Mouse (Mus musculus) embryonic facial prominence, embryonic 13.5 days (tissue): ENCODE results near the gene Rnf141. TPM values are rescaled to one million over a fixed set of nuclear protein-coding genes. Genes with fewer than 3 reads are reported as not detected.

ENCODE experiments used
- ATAC-seq: fragments of 200-750 bp; cut with Nextera tagmentation; 2 replicates; pipeline ENCODE4 v1.8.0; 2017; ENCODE audit warnings: low read depth; ENCODE audit not compliant: insufficient number of reproducible peaks, insufficient read depth, low FRiP score, low TSS enrichment
- H3K27ac ChIP-seq: fragments of 300-500 bp; sonication (generic); 2 replicates; pipeline ENCODE4 v1.5.1; 2015; ENCODE audit warnings: moderate library complexity, mild to moderate bottlenecking, inconsistent platforms
- H3K27me3 ChIP-seq: fragments of 300-500 bp; sonication (generic); 2 replicates; pipeline ENCODE4 v1.6.1; 2015; ENCODE audit warnings: mild to moderate bottlenecking, inconsistent platforms
- H3K36me3 ChIP-seq: fragments of 300-500 bp; sonication (generic); 2 replicates; pipeline ENCODE4 v1.6.1; 2015; ENCODE audit warnings: mild to moderate bottlenecking, inconsistent platforms
- H3K4me1 ChIP-seq: fragments of 300-500 bp; sonication (generic); 2 replicates; pipeline ENCODE4 v1.6.1; 2015; ENCODE audit warnings: inconsistent platforms
- H3K4me2 ChIP-seq: fragments of 300-500 bp; sonication (generic); 2 replicates; pipeline ENCODE4 v1.6.1; 2015; ENCODE audit warnings: moderate library complexity, mild to moderate bottlenecking, inconsistent platforms
- H3K4me3 ChIP-seq: fragments of 300-500 bp; sonication (generic); 2 replicates; pipeline ENCODE4 v1.5.1; 2015; ENCODE audit warnings: mild to moderate bottlenecking, inconsistent platforms
- H3K9ac ChIP-seq: fragments of 300-500 bp; sonication (generic); 2 replicates; pipeline ENCODE4 v1.6.1; 2015; ENCODE audit warnings: mild to moderate bottlenecking, inconsistent platforms
- H3K9me3 ChIP-seq: fragments of 300-500 bp; sonication (generic); 2 replicates; pipeline ENCODE4 v1.6.1; 2016; ENCODE audit warnings: inconsistent platforms
- WGBS: fragments of 180-500 bp; shearing (Covaris S2); methylation state at CpG from one replicate; pipeline ENCODE4 v1.1.7; 2015; ENCODE audit warnings: mixed read lengths; 5-methylcytosine and 5-hydroxymethylcytosine counted together
- polyA plus RNA-seq: library from polyadenylated mRNA; unstranded; fragments of >200 nt; fragmentation: Nextera tagmentation; extraction: Ambion mirVana; gene quantifications from 2 replicates; pipeline ENCODE4 v1.2.1, GENCODE M21; 2015

The Rnf141 gene
- polyA plus RNA-seq, 1 experiment from 2014 or later: 16.9 TPM

DNA sequence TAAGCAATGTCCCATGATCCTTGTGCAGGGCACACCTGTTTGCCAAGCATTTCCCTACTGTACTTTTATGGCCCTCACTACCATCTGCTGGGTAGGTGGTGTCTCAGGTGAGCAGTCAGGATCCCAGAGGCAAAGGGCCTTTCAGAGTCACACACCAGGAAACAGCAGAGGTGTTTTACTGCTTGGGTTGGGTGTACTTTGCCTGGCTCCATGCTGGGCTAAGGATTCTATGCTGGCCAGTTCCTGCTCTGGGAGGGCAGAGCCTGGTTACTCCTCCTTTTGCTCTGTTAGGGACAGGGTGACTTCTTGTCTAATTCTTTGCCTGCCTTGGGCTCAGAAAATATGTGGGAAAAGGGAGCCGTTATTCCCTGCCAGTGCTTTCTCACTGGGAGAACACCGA, 51.4 kb downstream of the Rnf141 start:
- H3K4me2 ChIP-seq: no peak overlapping the region
- H3K4me1 ChIP-seq: peaks cover 9% of the 10 kb centered on the region; the same call in 1 of the 2 replicates
- no peak for ATAC-seq
- H3K9ac ChIP-seq: no peak overlapping the region
- no peak overlapping the region for H3K4me3 ChIP-seq
- H3K27ac ChIP-seq: no peak overlapping the region; the same call in 1 of the 2 replicates
- H3K27me3 ChIP-seq: no peaks in the 10 kb centered on the region
- no peaks in the 10 kb centered on the region for H3K36me3 ChIP-seq
- 74% methylated on average over 2 of the region's 2 CpGs for WGBS
- H3K9me3 ChIP-seq: no peaks in the 10 kb centered on the region

DNA sequence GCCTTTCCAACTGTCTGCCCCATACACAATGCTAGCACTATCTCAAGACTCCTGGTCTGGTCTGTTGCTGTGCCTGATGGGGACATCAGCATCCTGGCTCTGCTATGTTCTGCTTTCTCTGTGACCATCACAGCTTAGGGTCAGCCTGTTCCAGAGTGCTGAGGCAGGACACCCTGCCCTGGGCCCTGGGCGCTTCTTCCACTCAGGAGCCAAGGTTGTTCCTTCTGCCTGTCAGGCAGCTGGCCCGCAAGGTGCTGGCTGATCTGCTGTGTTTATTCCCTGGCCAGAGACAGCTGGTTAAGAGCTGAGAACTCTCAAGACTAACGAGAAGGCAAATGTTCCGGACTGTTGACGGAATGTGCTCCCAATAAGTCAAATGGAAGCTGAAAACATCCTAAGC, 52.1 kb downstream of the Rnf141 start:
- Histone ChIP-seq H3K4me1 (peaks cover 10% of the 10 kb centered on the region; the same call in 1 of the 2 replicates), H3K27me3 (no peaks in the 10 kb centered on the region), H3K4me2 (no peak overlapping the region), H3K27ac (no peak overlapping the region), H3K36me3 (no peaks in the 10 kb centered on the region), H3K9me3 (no peaks in the 10 kb centered on the region), H3K9ac (no peak overlapping the region), H3K4me3 (no peak overlapping the region)
- no peak for ATAC-seq
- 84% methylated on average over 5 of the region's 5 CpGs for WGBS

DNA sequence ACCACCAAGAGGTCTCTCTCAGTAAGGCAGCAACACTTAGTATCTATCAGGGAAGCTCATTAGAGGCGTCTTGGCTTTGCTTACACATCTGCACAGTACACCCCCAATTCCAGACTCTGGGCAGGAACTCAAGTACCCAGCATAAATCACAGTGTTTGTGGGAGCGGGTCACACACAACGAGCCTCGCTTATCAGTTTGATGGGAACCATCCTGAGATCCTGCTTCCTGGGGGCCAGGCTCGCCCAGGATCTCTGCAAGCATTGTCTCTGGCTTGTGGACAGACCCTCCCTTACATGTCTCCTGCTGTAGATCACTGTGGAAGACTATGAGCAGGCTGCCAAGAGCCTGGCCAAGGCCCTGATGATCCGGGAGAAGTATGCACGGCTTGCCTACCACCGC, 53.4 kb downstream of the Rnf141 start:
- WGBS: 90% methylated on average over 8 of the region's 8 CpGs
- H3K27ac ChIP-seq: no peak overlapping the region

DNA sequence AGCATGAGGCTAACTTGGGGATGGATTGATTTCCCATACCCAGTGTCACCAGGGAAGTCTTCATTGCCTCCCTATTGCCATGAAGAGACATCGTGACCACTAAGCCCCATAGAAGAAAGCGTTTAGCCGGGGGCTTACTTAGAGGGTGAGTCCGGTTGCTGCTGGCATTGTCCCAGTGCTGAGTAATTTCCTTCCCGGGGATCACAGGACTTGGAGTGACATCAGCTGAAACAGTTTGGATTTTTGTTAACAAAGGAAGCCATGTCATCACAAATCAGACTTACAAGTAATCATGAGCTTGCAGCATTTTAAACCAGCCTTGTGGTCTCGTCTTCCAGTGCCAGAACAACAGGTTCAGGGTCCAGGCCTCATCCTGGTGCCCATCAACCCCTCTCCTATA, 56.9 kb downstream of the Rnf141 start:
- Histone ChIP-seq H3K4me1 (peaks cover 12% of the 10 kb centered on the region), H3K4me2 (no peak overlapping the region), H3K27ac (no peak overlapping the region), H3K9ac (no peak overlapping the region), H3K4me3 (no peak overlapping the region), H3K27me3 (no peaks in the 10 kb centered on the region), H3K36me3 (no peaks in the 10 kb centered on the region), H3K9me3 (no peaks in the 10 kb centered on the region)
- 68% methylated on average over 6 of the region's 6 CpGs for WGBS
- no peak for ATAC-seq

More for the DNA sequence above, 53.4 kb downstream of the Rnf141 start:
- Histone ChIP-seq H3K27me3 (no peaks in the 10 kb centered on the region), H3K36me3 (no peaks in the 10 kb centered on the region), H3K9ac (no peak overlapping the region), H3K9me3 (no peaks in the 10 kb centered on the region), H3K4me3 (no peak overlapping the region), H3K4me1 (peaks cover 4% of the 10 kb centered on the region), H3K4me2 (no peak overlapping the region)
- no peak for ATAC-seq

DNA sequence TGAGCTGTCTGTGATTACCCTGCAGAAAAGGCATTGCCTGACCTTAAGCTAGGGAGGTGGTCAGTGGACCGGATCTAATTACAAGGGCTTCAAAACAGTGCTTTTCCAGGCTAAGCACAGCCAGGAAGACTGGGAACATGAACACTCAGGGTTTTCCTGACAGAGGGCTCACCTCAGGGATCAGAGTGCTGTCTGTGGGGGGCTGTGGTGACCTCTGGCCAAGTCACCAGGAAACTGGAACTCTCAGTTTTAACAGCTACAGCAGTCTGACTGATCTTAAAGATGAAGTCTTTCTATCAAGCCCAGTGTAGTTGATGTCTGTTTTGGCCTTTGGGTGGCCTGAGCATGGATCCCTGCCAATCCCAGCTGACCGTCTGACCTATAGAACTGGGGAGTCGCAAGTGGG, 58.5 kb downstream of the Rnf141 start:
- Histone ChIP-seq H3K27me3 (no peaks in the 10 kb centered on the region), H3K9ac (no peak overlapping the region), H3K4me2 (no peak overlapping the region), H3K4me1 (peaks cover 28% of the 10 kb centered on the region), H3K4me3 (no peak overlapping the region), H3K9me3 (no peaks in the 10 kb centered on the region), H3K27ac (no peak overlapping the region), H3K36me3 (no peaks in the 10 kb centered on the region)
- 64% methylated on average over 3 of the region's 3 CpGs for WGBS
- no peak for ATAC-seq

DNA sequence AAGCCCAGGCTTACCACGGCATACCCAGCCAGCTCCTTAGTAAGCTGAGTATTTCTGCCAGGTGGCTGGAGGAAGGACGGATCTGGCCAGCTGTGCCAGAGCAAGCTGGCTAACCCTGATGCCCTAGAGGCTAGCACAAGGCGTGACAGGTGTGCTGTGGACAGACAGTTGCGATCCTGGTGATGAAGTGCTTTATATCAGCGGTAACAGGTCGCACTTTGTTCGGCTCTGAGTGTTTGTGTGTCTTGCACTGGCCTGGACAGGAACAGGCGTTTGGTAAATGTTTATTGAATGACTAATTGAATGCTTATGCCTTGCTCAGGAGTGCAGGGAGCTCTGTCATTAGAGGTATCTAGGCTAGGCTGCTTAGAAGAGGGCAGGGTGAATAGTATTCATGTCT, 59.3 kb downstream of the Rnf141 start:
- WGBS: 56% methylated on average over 8 of the region's 8 CpGs
- no peak overlapping the region for H3K9ac ChIP-seq
- H3K27ac ChIP-seq: no peak overlapping the region
- no peaks in the 10 kb centered on the region for H3K27me3 ChIP-seq
- ATAC-seq: no peak
- H3K4me1 ChIP-seq: peaks cover 35% of the 10 kb centered on the region
- no peaks in the 10 kb centered on the region for H3K9me3 ChIP-seq
- H3K36me3 ChIP-seq: no peaks in the 10 kb centered on the region
- no peak overlapping the region for H3K4me3 ChIP-seq
- H3K4me2 ChIP-seq: no peak overlapping the region

DNA sequence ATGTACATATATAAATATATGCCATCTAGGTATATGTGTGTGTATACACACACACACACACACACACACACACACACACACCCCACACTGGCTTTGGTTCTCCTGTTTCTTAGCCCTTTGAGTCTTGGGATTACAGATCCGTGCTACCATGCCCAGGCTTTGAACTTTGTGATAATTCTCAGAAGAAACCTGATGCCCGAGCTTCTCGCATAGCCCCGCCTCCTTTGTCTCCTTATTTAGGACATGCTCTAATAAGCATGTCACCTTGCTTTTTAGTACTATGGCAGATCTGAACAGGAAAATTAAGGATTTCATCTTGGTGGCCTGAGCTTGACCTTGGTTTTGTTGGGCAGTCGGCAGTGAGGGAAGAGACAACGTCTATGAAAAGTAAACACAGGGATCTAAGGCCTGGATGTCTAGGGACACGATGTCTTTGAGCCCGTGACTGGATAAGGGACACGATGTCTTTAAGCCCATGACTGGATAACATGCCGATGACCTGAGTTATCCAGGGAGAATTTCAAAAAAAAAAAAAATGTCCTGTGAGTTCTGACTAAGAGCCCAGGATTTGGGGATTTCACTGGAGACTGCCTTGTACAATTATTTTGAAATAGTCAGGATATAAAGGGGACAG, 61.3 kb downstream of the Rnf141 start:
- no peak for ATAC-seq

DNA sequence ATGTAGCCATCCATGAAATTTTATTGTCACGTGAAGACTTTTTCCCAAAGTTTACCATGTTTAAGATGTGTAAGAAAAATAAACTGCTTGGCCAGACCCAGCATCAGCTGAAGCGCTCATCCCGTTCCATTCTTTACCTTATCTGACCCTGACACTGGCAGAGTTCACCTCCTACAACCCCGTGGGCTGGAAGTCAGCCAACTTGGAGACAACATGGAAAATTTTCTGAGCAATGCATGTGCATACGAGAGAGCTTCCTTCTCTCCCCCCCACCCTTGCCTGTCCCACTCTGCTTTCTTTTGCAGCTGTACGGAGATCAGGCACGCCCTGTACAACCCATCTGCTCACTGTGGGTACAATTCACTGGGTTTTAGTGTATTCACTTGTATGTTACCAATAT, 62.1 kb downstream of the Rnf141 start:
- Histone ChIP-seq H3K4me3 (no peak overlapping the region), H3K9me3 (no peaks in the 10 kb centered on the region), H3K4me1 (peaks cover 39% of the 10 kb centered on the region), H3K27me3 (no peaks in the 10 kb centered on the region), H3K27ac (peak overlapping the region; percentile 82), H3K4me2 (no peak overlapping the region; the same call in 1 of the 2 replicates), H3K36me3 (no peaks in the 10 kb centered on the region), H3K9ac (no peak overlapping the region)
- WGBS: 44% methylated on average over 7 of the region's 7 CpGs
- no peak for ATAC-seq

More for the DNA sequence above, 61.3 kb downstream of the Rnf141 start:
- Histone ChIP-seq H3K9me3 (no peaks in the 10 kb centered on the region), H3K4me1 (peaks cover 35% of the 10 kb centered on the region), H3K36me3 (no peaks in the 10 kb centered on the region), H3K4me2 (no peak overlapping the region), H3K27ac (no peak overlapping the region), H3K27me3 (no peaks in the 10 kb centered on the region), H3K9ac (no peak overlapping the region), H3K4me3 (no peak overlapping the region)
- WGBS: 28% methylated on average over 10 of the region's 10 CpGs

DNA sequence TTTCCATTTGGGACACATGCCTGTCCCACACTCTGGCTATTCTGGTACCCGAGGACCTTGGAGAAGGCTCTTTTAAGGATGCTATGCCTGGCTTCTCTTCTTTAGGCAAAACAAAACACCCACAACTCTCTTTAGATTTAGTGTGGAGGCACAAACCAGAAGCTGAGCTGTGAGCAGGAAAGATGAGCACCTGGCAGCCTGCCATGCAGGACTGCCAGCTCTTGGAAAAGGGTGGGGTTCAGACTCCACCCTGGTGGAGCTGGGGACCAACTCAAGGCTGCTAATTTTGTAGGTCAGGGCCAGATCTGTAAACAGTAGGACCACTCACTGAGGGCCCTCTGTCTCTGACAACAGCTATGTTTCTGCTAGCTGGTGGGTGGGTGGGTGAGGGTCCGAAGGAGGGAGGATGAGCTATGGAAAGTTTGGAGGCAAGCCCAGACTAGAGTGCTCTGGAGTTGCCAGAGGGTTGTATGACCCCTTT, 63.0 kb downstream of the Rnf141 start:
- no peaks in the 10 kb centered on the region for H3K27me3 ChIP-seq
- H3K27ac ChIP-seq: peak overlapping the region; percentile 82
- no peak overlapping the region for H3K9ac ChIP-seq
- H3K4me1 ChIP-seq: peaks cover 44% of the 10 kb centered on the region
- no peak overlapping the region for H3K4me3 ChIP-seq
- 0 out of 2 replicates have a peak overlapping the region, but pooled peaks have one; percentile 7 for H3K4me2 ChIP-seq
- ATAC-seq: peak; percentile 40; the same call in 1 of the 2 replicates
- no peaks in the 10 kb centered on the region for H3K36me3 ChIP-seq
- 32% methylated on average over 2 of the region's 2 CpGs for WGBS
- no peaks in the 10 kb centered on the region for H3K9me3 ChIP-seq

DNA sequence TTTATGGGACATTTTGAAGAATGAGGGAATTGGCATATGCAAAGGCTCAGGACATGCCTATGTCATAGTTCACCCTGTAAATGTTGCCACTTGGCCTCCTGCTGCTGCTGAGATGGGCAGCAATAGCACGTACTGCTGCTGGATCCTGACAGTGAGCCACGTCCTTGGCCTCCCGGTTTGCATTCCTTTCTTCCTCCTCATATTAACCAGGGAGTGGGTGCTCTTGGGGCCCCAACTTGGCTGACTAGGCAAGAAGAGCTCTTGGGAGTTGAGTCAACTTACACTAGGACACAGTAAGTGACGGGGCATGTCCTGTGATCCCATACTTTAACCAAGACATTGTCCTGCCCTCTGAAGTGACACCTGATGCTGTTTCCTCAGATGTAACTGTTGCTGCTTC, 63.7 kb downstream of the Rnf141 start:
- no peaks in the 10 kb centered on the region for H3K36me3 ChIP-seq
- H3K9ac ChIP-seq: no peak overlapping the region
- ATAC-seq: no peak
- WGBS: 74% methylated on average over 4 of the region's 4 CpGs
- no peak overlapping the region for H3K4me2 ChIP-seq
- no peak overlapping the region for H3K4me3 ChIP-seq
- H3K4me1 ChIP-seq: peaks cover 45% of the 10 kb centered on the region
- peak overlapping the region; percentile 82; the same call in 1 of the 2 replicates for H3K27ac ChIP-seq
- H3K9me3 ChIP-seq: no peaks in the 10 kb centered on the region
- H3K27me3 ChIP-seq: no peaks in the 10 kb centered on the region

DNA sequence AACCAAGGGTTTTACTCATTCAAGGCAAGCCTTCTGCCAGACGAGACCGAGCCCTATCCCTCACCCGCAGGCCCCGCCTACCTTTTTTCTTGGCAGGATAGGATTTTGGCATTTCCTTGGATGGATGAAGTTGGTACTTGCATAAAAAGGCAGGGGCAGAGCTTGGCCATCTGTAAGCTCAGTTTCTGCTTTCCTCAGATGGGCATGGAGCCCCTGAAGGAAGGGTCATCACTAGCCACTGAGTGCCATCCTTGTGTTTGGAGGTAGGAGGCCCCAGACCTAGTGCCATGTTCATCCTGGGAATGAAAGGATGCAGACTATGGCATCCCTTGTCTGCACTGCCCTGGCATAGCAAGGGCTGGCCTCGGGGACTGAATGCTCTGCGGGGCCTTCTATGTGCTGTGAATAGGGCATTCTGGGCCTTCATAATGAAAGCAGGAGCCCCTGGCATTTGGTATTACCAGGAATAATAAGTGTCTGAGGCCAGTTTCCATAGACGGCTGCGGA, 64.6 kb downstream of the Rnf141 start:
- Histone ChIP-seq H3K4me2 (no peak overlapping the region), H3K4me1 (peaks cover 45% of the 10 kb centered on the region), H3K27ac (no peak overlapping the region), H3K36me3 (no peaks in the 10 kb centered on the region), H3K4me3 (no peak overlapping the region), H3K9ac (no peak overlapping the region), H3K27me3 (no peaks in the 10 kb centered on the region), H3K9me3 (no peaks in the 10 kb centered on the region)
- ATAC-seq: no peak
- 81% methylated on average over 8 of the region's 8 CpGs for WGBS

DNA sequence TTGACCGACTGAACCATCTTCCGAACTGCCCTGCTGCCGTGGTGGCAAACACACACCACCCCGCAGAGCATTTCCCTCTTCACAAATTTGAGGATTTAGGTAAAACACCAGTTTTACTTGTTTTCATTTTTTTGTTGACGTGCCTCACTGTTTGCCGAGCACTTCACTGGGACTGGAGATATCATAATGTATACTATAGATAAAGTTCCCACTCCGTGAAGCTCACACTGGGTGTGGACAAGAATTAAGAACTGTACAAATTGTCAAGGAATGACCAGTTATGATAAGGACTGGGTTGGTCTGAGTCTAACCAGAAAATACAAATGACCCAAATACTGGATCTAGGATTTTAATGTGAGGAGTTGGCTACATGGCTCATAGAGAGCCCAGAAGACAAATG, 65.3 kb downstream of the Rnf141 start:
- WGBS: 93% methylated on average over 7 of the region's 7 CpGs
- no peak overlapping the region for H3K4me2 ChIP-seq
- no peaks in the 10 kb centered on the region for H3K36me3 ChIP-seq
- H3K4me1 ChIP-seq: peaks cover 49% of the 10 kb centered on the region
- H3K9ac ChIP-seq: no peak overlapping the region
- no peak for ATAC-seq
- no peaks in the 10 kb centered on the region for H3K9me3 ChIP-seq
- H3K27ac ChIP-seq: no peak overlapping the region
- no peak overlapping the region for H3K4me3 ChIP-seq
- H3K27me3 ChIP-seq: no peaks in the 10 kb centered on the region
